Mouse (Mus musculus): ENCODE measurements at regions not wholly inside any gene's neighbourhood (a gene's known extent, or its start where the extent isn't known, plus 50 kb on each side); places are given as distances from the start of the nearest gene placed in this dataset.

- no peak for TF ChIP-seq CTCF (IDR thresholded peaks at IDR 0.05; ENCODE audit: control insufficient read depth, insufficient read depth, insufficient read length)
- TF ChIP-seq MYOG (IDR thresholded peaks at IDR 0.05; ENCODE audit: control insufficient read depth, extremely low read depth, insufficient read length), result no peak
- no peak for TF ChIP-seq USF1 (IDR thresholded peaks at IDR 0.05; ENCODE audit: low read depth)
Observed at GRCm38 (mm10) chr2:9641629-9642028, 239.4 kb upstream of the 4930412O13Rik start.

Data from C2C12 (cell line).